Mouse (Mus musculus) lung, postnatal 25 days (tissue): ENCODE measurements around the gene Etaa1.
"Not testable (repeated sequence)": the region's sequence is repeated elsewhere in the genome, so short reads cannot be mapped to it uniquely, and the experiment has no call there.

ENCODE experiments used
- DNase-seq: peaks from one replicate; pipeline ENCODE4 v3.0.0; 2022; ENCODE audit warnings: low spot score

Gene Etaa1

GRCm38 (mm10) chr11:17953231-17954134, at the start of gene Etaa1:
Etaa1 (minus strand) TSS chr11:17953875.
- peak; percentile 95 for DNase-seq

GRCm38 (mm10) chr11:17994151-17994550, 40.5 kb upstream of the Etaa1 start:
- no peak for DNase-seq

- no peak for DNase-seq
Observed at GRCm38 (mm10) chr11:17992311-17992710, 38.6 kb upstream of the Etaa1 start.

GRCm38 (mm10) chr11:17983331-17983730, 29.7 kb upstream of the Etaa1 start:
- no peak for DNase-seq

GRCm38 (mm10) chr11:17981246-17981645, 27.6 kb upstream of the Etaa1 start:
- no peak for DNase-seq

- no peak for DNase-seq
Observed at GRCm38 (mm10) chr11:17975581-17975980, 21.9 kb upstream of the Etaa1 start.

GRCm38 (mm10) chr11:17952791-17953190, 884 bp downstream of the Etaa1 start:
- DNase-seq = no peak

GRCm38 (mm10) chr11:17951336-17951735, 2.3 kb downstream of the Etaa1 start:
- DNase-seq = no peak

GRCm38 (mm10) chr11:17939168-17939567, 14.5 kb downstream of the Etaa1 start:
- DNase-seq = no peak

- no peak for DNase-seq
Observed at GRCm38 (mm10) chr11:17937931-17938330, 15.7 kb downstream of the Etaa1 start.

GRCm38 (mm10) chr11:17917905-17918304, 35.8 kb downstream of the Etaa1 start:
- DNase-seq = peak; percentile 8

GRCm38 (mm10) chr11:17917101-17917500, 36.6 kb downstream of the Etaa1 start:
- no peak for DNase-seq

- DNase-seq = no peak
Observed at GRCm38 (mm10) chr11:17916486-17916885, 37.2 kb downstream of the Etaa1 start.

- not testable (repeated sequence) for DNase-seq
Observed at GRCm38 (mm10) chr11:17900996-17901395, 52.7 kb downstream of the Etaa1 start.
